Mouse (Mus musculus) kidney, embryonic 14.5 days (tissue): ENCODE data around the gene Cmah. TPM values are rescaled to one million over a fixed set of nuclear protein-coding genes. Genes with fewer than 3 reads are reported as not detected.

ENCODE experiments used
- ATAC-seq: fragments of 200-750 bp; cut with Nextera tagmentation; 2 replicates; pipeline ENCODE4 v1.8.0; 2017; ENCODE audit warnings: moderate number of reproducible peaks, mild to moderate bottlenecking, moderate TSS enrichment, moderate library complexity; ENCODE audit not compliant: low FRiP score, low TSS enrichment
- H3K27ac ChIP-seq: fragments of 300-500 bp; sonication (generic); 2 replicates; pipeline ENCODE4 v1.5.1; 2014; ENCODE audit warnings: low read depth, mild to moderate bottlenecking, low read length, moderate library complexity, mixed read lengths
- H3K27me3 ChIP-seq: fragments of 300-500 bp; sonication (generic); 2 replicates; pipeline ENCODE4 v1.6.1; 2014; ENCODE audit warnings: mild to moderate bottlenecking, low read length; ENCODE audit not compliant: control insufficient read depth, insufficient read depth
- H3K36me3 ChIP-seq: fragments of 300-500 bp; sonication (generic); 2 replicates; pipeline ENCODE4 v1.6.1; 2014; ENCODE audit warnings: low read length, mixed read lengths; ENCODE audit not compliant: control insufficient read depth, insufficient read depth
- H3K4me1 ChIP-seq: fragments of 300-500 bp; sonication (generic); 2 replicates; pipeline ENCODE4 v1.6.1; 2014; ENCODE audit warnings: low read length, mixed read lengths; ENCODE audit not compliant: control insufficient read depth, insufficient read depth
- H3K4me2 ChIP-seq: fragments of 300-500 bp; sonication (generic); replicated peaks from 2 replicates; pipeline ENCODE4 v1.6.1; 2014; ENCODE audit warnings: low read depth, mild to moderate bottlenecking, low read length
- H3K4me3 ChIP-seq: fragments of 300-500 bp; sonication (generic); 2 replicates; pipeline ENCODE4 v1.5.1; 2014; ENCODE audit warnings: mild to moderate bottlenecking, low read length
- H3K9ac ChIP-seq: fragments of 300-500 bp; sonication (generic); 2 replicates; pipeline ENCODE4 v1.6.1; 2014; ENCODE audit warnings: low read depth, mild to moderate bottlenecking, low read length, moderate library complexity
- H3K9me3 ChIP-seq: fragments of 300-500 bp; sonication (generic); 2 replicates; pipeline ENCODE4 v1.6.1; 2016; ENCODE audit warnings: low read length; ENCODE audit not compliant: control insufficient read depth
- WGBS: fragments of 180-500 bp; shearing (Covaris S2); extraction: QIAGEN DNeasy Blood & Tissue Kit; methylation state at CpG from one replicate; pipeline ENCODE4 v1.1.7; 2014; 5-methylcytosine and 5-hydroxymethylcytosine counted together
- polyA plus RNA-seq: library from polyadenylated mRNA; unstranded; fragments of >200 nt; fragmentation: Nextera tagmentation; extraction: Ambion mirVana; gene quantifications from 2 replicates; pipeline ENCODE4 v1.2.1, GENCODE M21; 2014

Cmah gene
- polyA plus RNA-seq, 1 experiment from 2014 or later: 1.2 TPM

DNA sequence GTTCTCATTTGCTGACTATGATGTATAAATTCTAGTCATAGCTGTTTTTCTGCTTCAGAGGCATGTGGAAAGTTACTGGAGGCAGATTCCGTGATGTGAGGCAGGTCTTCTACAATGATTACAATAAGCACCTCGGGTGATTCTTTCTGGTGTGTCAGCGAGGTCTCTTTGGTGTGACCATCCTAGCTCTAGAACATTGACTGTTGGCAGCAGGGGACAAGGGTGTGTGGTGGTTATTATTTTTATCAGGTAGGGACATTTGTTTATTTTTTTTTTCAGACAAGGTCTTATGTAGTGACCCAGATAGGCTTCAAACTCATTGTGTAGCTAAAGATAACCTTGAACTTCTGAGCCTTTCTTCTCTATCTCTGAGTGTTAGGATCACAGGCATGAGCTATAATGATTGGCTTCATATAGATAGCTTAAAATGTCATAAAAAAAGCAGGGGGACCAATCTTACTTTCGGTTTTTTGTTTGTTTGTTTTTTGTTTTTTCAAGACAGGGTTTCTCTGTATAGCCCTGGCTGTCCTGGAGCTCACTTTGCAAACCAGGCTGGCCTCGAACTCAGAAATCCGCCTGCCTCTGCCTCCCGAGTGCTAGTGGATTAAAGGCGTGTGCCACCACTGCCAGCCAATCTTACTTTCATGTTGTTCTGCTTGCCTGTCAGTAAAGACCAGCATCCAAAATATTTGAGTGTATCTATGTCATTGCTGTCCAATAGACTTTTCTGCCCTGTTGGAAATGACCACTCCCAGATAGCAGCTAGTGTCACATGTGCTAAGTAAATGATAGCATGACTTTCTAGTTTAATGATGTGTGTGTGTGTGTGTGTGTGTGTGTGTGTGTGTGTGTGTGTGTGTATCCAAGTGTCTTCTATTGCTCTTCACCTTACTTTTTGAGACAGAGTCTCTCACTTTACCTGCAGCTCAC lies 15.9 kb upstream of the Cmah start:
- ATAC-seq: no peak
- Histone ChIP-seq H3K36me3 (no peaks in the 10 kb centered on the region), H3K27me3 (no peaks in the 10 kb centered on the region; the same call in 1 of the 2 replicates), H3K9ac (no peak overlapping the region), H3K9me3 (no peaks in the 10 kb centered on the region), H3K4me1 (no peaks in the 10 kb centered on the region), H3K4me3 (no peak overlapping the region), H3K27ac (no peak overlapping the region), H3K4me2 (no peak overlapping the region)
- 90% methylated on average over 8 of the region's 8 CpGs for WGBS

DNA sequence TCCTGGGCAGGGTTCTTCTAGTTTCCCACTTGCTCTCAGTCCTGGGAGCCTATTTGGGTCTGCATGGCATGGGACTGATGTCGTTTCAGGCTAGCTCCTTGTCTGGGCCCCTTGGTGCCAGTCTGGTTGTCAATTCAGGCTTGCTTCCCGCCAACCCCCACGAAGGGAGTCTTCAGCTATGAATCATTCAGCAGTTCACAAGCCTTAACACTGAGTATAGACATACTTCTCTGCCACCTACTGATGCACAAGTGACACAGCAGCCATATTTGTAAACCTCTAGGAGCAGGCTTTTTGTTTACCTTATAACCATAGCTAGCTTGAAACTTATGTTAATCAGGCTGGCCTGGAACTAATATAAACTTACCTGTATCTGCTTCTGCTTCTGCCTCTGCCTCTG lies 10.6 kb upstream of the Cmah start:
- no peak overlapping the region for H3K4me2 ChIP-seq
- H3K4me3 ChIP-seq: no peak overlapping the region
- H3K4me1 ChIP-seq: no peaks in the 10 kb centered on the region
- H3K27me3 ChIP-seq: no peaks in the 10 kb centered on the region; the same call in 1 of the 2 replicates
- no peaks in the 10 kb centered on the region for H3K36me3 ChIP-seq
- no peaks in the 10 kb centered on the region for H3K9me3 ChIP-seq
- no peak overlapping the region for H3K9ac ChIP-seq
- no peak overlapping the region for H3K27ac ChIP-seq
- ATAC-seq: no peak
- 73% methylated on average over 3 of the region's 3 CpGs for WGBS

DNA sequence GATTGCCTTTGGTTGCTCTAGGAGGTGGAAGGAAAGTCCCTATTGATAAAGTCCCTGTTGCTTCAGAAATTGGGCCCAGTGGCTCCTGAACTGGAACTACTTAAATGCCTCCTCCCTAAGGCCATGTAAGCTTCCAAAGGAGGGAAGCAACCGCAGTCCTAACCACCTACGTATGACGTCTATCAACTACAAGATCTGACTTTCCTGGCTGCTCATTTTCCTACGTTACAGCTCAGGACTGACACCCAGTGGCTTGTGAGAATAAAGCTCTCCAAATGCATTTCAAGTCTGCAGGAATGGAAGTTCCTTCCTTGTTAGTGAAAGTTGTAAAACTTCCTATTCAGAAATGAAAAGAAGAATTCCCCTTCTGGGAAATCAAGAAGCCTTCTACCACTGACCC lies 8.6 kb upstream of the Cmah start:
- H3K9ac ChIP-seq: no peak overlapping the region
- no peaks in the 10 kb centered on the region for H3K9me3 ChIP-seq
- no peaks in the 10 kb centered on the region for H3K36me3 ChIP-seq
- H3K27me3 ChIP-seq: no peaks in the 10 kb centered on the region; the same call in 1 of the 2 replicates
- no peak overlapping the region for H3K27ac ChIP-seq
- no peak overlapping the region for H3K4me3 ChIP-seq
- no peaks in the 10 kb centered on the region for H3K4me1 ChIP-seq
- no peak overlapping the region for H3K4me2 ChIP-seq
- WGBS: 28% methylated on average over 4 of the region's 4 CpGs
- ATAC-seq: no peak

DNA sequence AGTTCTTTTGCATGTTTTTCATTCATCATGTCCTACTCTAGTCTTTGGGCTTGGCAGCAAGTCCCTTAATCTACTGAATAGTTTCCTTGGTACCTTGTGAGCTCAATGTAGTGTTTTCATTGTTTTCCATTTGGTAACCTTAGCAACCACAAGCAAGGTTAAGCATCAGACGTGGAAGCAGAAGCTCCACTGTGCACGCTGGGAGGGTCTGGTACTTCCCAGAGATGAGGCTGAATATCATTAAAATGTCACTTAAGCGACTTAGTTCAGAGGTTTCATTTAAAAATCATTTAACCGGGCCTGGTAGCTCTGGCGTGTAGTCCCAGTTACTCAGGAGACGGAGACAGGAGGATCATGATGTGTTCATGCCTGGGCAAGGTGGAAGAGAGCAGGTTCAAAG lies 5.9 kb upstream of the Cmah start:
- no peak overlapping the region for H3K27ac ChIP-seq
- no peaks in the 10 kb centered on the region for H3K4me1 ChIP-seq
- WGBS: 73% methylated on average over 6 of the region's 6 CpGs
- H3K4me3 ChIP-seq: no peak overlapping the region
- H3K36me3 ChIP-seq: no peaks in the 10 kb centered on the region
- H3K27me3 ChIP-seq: no peaks in the 10 kb centered on the region
- no peak overlapping the region for H3K4me2 ChIP-seq
- no peak for ATAC-seq
- no peak overlapping the region for H3K9ac ChIP-seq
- H3K9me3 ChIP-seq: no peaks in the 10 kb centered on the region

DNA sequence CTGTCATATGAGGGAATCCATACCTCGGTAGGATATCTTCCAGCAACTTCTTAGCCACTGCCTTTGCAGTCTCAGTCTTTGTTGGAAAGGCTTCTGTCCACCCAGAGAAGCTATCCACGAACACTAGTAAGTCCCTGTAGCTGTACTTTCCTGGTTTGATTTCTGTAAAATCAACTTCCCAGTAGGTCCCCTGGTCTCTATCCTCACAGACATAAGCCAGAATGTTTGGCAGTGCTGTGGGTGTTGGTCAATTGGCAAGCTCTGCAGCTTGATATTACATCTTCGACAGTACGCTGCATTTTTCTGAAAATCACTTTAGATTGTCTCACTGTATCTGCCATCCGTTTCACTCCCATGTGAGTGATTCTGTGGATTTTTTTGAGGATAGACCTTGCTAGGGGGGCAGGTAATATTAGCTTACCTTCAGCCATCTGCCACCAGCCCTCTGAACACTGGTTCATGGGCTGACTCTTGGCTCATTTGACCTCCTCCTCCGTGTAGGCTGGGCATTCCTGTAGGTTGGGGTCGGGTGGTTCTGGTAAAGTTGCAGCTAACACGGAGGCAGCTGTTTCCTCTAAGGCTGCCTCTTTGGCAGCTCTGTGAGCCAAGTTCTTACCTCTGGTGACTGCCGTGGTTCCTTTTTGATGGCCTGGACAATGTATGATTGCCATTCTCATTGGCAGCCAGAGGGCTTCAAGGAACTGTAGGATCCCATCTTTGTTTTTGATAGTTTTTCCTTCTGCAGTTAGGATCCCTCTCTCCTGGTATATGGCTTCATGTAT lies 1.0 kb downstream of the Cmah start:
- H3K4me3 ChIP-seq: no peak overlapping the region
- H3K9ac ChIP-seq: no peak overlapping the region

DNA sequence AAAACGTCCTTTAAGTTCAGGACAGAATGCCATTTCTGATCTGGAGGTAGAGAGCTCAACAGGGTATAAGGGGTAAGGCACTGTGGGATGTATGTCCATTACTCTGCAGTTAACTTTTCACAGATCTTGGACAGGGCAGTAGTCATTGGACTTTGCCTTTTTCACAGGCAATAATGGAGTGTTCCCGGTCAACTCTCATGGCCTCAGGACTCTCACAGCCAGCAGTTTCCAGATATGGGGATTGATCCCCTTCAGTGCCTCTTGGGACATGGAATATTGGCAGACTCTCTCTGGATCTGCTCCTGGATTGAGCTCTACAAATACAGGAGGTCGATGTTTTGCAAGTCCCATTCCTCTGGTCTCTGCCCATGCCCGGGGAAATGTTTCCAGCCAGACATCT lies 2.9 kb downstream of the Cmah start:
- H3K36me3 ChIP-seq: no peaks in the 10 kb centered on the region
- H3K9ac ChIP-seq: no peak overlapping the region
- no peaks in the 10 kb centered on the region for H3K4me1 ChIP-seq
- WGBS: 77% methylated on average over 4 of the region's 4 CpGs
- ATAC-seq: no peak
- H3K4me2 ChIP-seq: no peak overlapping the region
- H3K4me3 ChIP-seq: no peak overlapping the region
- no peaks in the 10 kb centered on the region for H3K27me3 ChIP-seq
- no peak overlapping the region for H3K27ac ChIP-seq
- no peaks in the 10 kb centered on the region for H3K9me3 ChIP-seq

More for the DNA sequence above, 1.0 kb downstream of the Cmah start:
- H3K27ac ChIP-seq: no peak overlapping the region
- no peaks in the 10 kb centered on the region for H3K27me3 ChIP-seq
- WGBS: 75% methylated on average over 9 of the region's 9 CpGs
- no peak for ATAC-seq
- H3K36me3 ChIP-seq: no peaks in the 10 kb centered on the region
- no peaks in the 10 kb centered on the region for H3K9me3 ChIP-seq
- no peak overlapping the region for H3K4me2 ChIP-seq
- no peaks in the 10 kb centered on the region for H3K4me1 ChIP-seq

DNA sequence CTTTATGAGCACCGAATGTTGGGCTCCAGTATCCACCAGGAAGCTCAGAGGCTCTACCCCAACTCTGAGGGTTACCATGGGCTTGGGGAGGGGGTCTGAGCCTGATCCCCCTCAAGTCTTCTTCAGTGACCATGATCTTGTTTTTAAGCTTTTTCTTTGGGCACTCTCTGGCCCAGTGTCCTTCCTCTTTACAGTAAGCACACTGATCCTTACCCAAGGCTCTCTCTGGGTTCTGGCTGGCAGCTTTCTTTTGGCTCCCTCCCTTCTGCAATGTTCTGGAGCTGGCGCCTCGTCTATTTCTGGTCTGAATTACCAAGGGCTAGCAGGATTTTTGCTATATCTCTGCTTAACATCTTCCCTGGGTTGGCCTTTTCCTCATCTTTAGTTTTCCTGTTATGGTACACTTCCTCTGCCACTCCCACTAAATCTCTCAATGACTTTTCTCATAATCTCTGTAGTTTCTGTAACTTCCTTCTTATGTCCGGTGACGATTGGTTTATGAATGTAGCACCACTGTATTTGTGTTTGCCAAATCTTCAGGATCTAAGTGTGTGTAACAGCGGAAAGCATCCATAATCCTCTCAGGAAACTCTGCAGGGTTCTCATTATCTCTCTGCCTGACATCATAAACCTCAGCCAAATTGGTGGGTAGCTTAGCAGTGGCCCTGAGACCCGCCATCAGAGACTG lies 3.8 kb downstream of the Cmah start:
- no peak for ATAC-seq
- WGBS: 80% methylated on average over 7 of the region's 7 CpGs
- Histone ChIP-seq H3K36me3 (no peaks in the 10 kb centered on the region), H3K27ac (no peak overlapping the region), H3K9ac (no peak overlapping the region), H3K4me1 (no peaks in the 10 kb centered on the region), H3K9me3 (no peaks in the 10 kb centered on the region), H3K4me2 (no peak overlapping the region), H3K27me3 (no peaks in the 10 kb centered on the region), H3K4me3 (no peak overlapping the region)

DNA sequence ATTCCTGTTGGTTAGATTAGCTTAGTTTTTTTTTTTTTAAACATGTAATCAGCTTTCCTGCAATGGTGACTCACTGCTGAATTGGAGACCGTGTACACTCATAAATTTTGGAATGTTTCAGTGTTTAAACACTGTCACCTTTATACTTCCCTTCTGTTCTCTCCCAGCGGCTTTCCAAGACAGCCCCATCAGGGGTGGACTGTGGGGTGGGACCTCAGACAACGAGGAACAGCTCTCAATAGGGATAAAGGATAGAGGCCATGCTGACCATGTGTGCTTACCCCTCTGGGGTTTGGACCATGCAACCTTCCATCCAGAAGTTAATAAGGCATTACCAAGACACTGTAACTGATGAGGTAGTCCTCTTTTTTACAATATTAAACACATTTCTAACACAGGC lies 5.3 kb downstream of the Cmah start:
- Histone ChIP-seq H3K4me1 (no peaks in the 10 kb centered on the region), H3K27ac (no peak overlapping the region), H3K9ac (no peak overlapping the region), H3K27me3 (no peaks in the 10 kb centered on the region), H3K4me2 (no peak overlapping the region), H3K9me3 (no peaks in the 10 kb centered on the region), H3K36me3 (no peaks in the 10 kb centered on the region), H3K4me3 (no peak overlapping the region)
- ATAC-seq: no peak
- WGBS: 18% methylated on average over 3 of the region's 3 CpGs
